Mouse (Mus musculus) limb, embryonic 10.5 days (tissue): ENCODE results near the gene Epha2. TPM values are rescaled to one million over a fixed set of nuclear protein-coding genes. Genes with fewer than 3 reads are reported as not detected.
A peak's percentile ranks its signal among the peaks of the same experiment; 100 is the strongest.

Experiments
- DNase-seq: peaks from one replicate; pipeline ENCODE4 v3.0.0-alpha.2; 2017; ENCODE audit warnings: low spot score
- H3K27ac ChIP-seq: fragments of 300-500 bp; sonication (generic); 2 replicates; pipeline ENCODE4 v1.5.1; 2016; ENCODE audit warnings: mild to moderate bottlenecking
- H3K27me3 ChIP-seq: fragments of 300-500 bp; sonication (generic); 2 replicates; pipeline ENCODE4 v1.6.1; 2016; ENCODE audit warnings: low read depth, mild to moderate bottlenecking; ENCODE audit not compliant: poor library complexity, severe bottlenecking
- H3K36me3 ChIP-seq: fragments of 300-500 bp; sonication (generic); 2 replicates; pipeline ENCODE4 v1.6.1; 2016; ENCODE audit warnings: mild to moderate bottlenecking, moderate library complexity
- H3K4me1 ChIP-seq: fragments of 300-500 bp; sonication (generic); 2 replicates; pipeline ENCODE4 v1.6.1; 2016
- H3K4me3 ChIP-seq: fragments of 300-500 bp; sonication (generic); 2 replicates; pipeline ENCODE4 v1.5.1; 2016; ENCODE audit warnings: mild to moderate bottlenecking, moderate library complexity
- H3K9me3 ChIP-seq: fragments of 300-500 bp; sonication (generic); replicated peaks from 2 replicates; pipeline ENCODE4 v1.6.1; 2016; ENCODE audit warnings: mild to moderate bottlenecking
- WGBS: fragments of 180-500 bp; shearing (Covaris S2); methylation state at CpG from one replicate; pipeline ENCODE4 v1.1.7; 2016; 5-methylcytosine and 5-hydroxymethylcytosine counted together
- polyA plus RNA-seq: library from polyadenylated mRNA; unstranded; fragments of >200 nt; fragmentation: Nextera tagmentation; extraction: Ambion mirVana; gene quantifications from 2 replicates; pipeline ENCODE4 v1.2.1, GENCODE M21; 2016

The Epha2 gene
- polyA plus RNA-seq, 1 experiment from 2014 or later = 5.6 TPM

- Histone ChIP-seq H3K27ac (0 out of 2 replicates have a peak overlapping the region, but pooled peaks have one; percentile 65), H3K4me1 (peaks cover 76% of the 10 kb centered on the region)
- no peak for DNase-seq
Measured at GRCm38 (mm10) chr4:141311078-141311477, 10.0 kb downstream of the Epha2 start.

GRCm38 (mm10) chr4:141311506-141311905 is 10.5 kb downstream of the Epha2 start:
- 70% methylated on average over 6 of the region's 6 CpGs for WGBS
- H3K4me1 ChIP-seq = peaks cover 72% of the 10 kb centered on the region

More at GRCm38 (mm10) chr4:141311078-141311477, 10.0 kb downstream of the Epha2 start:
- Histone ChIP-seq H3K4me3 (no peak overlapping the region), H3K27me3 (no peaks in the 10 kb centered on the region), H3K36me3 (peaks cover 37% of the 10 kb centered on the region), H3K9me3 (no peaks in the 10 kb centered on the region)
- 76% methylated on average over 7 of the region's 7 CpGs for WGBS

GRCm38 (mm10) chr4:141311908-141312307 is 10.9 kb downstream of the Epha2 start:
- Histone ChIP-seq H3K4me1 (peaks cover 70% of the 10 kb centered on the region), H3K27ac (peak overlapping the region; percentile 65; the same call in 1 of the 2 replicates), H3K27me3 (no peaks in the 10 kb centered on the region), H3K36me3 (peaks cover 44% of the 10 kb centered on the region), H3K4me3 (no peak overlapping the region), H3K9me3 (no peaks in the 10 kb centered on the region)
- 83% methylated on average over 2 of the region's 2 CpGs for WGBS
- DNase-seq = no peak

More at GRCm38 (mm10) chr4:141311506-141311905, 10.5 kb downstream of the Epha2 start:
- Histone ChIP-seq H3K9me3 (no peaks in the 10 kb centered on the region), H3K4me3 (no peak overlapping the region), H3K36me3 (peaks cover 40% of the 10 kb centered on the region), H3K27ac (peak overlapping the region; percentile 65; the same call in 1 of the 2 replicates), H3K27me3 (no peaks in the 10 kb centered on the region)
- DNase-seq = no peak

GRCm38 (mm10) chr4:141312513-141313131 is 11.6 kb downstream of the Epha2 start:
- DNase-seq = no peak
- H3K27me3 ChIP-seq = no peaks in the 10 kb centered on the region
- peak overlapping the region; percentile 57 for H3K27ac ChIP-seq
- H3K4me1 ChIP-seq = peaks cover 72% of the 10 kb centered on the region
- 80% methylated on average over 17 of the region's 17 CpGs for WGBS
- peaks cover 44% of the 10 kb centered on the region for H3K36me3 ChIP-seq
- no peak overlapping the region for H3K4me3 ChIP-seq
- H3K9me3 ChIP-seq = no peaks in the 10 kb centered on the region

- Histone ChIP-seq H3K27me3 (no peaks in the 10 kb centered on the region), H3K27ac (peak overlapping the region; percentile 31; the same call in 1 of the 2 replicates), H3K36me3 (peaks cover 41% of the 10 kb centered on the region), H3K4me3 (no peak overlapping the region), H3K4me1 (peaks cover 72% of the 10 kb centered on the region), H3K9me3 (no peaks in the 10 kb centered on the region)
- DNase-seq = no peak
- 88% methylated on average over 8 of the region's 8 CpGs for WGBS
Measured at GRCm38 (mm10) chr4:141313481-141313880, 12.4 kb downstream of the Epha2 start.

GRCm38 (mm10) chr4:141313924-141314323 is 12.9 kb downstream of the Epha2 start:
- no peak overlapping the region for H3K4me3 ChIP-seq
- H3K4me1 ChIP-seq = peaks cover 68% of the 10 kb centered on the region
- H3K27ac ChIP-seq = peak overlapping the region; percentile 31
- 67% methylated on average over 11 of the region's 11 CpGs for WGBS
- no peaks in the 10 kb centered on the region for H3K9me3 ChIP-seq
- DNase-seq = no peak
- H3K27me3 ChIP-seq = no peaks in the 10 kb centered on the region
- peaks cover 41% of the 10 kb centered on the region for H3K36me3 ChIP-seq

- Histone ChIP-seq H3K27me3 (no peaks in the 10 kb centered on the region), H3K27ac (no peak overlapping the region), H3K4me3 (no peak overlapping the region), H3K36me3 (peaks cover 37% of the 10 kb centered on the region), H3K9me3 (no peaks in the 10 kb centered on the region), H3K4me1 (peaks cover 62% of the 10 kb centered on the region)
- no peak for DNase-seq
- WGBS = 84% methylated on average over 6 of the region's 6 CpGs
Measured at GRCm38 (mm10) chr4:141314745-141315144, 13.7 kb downstream of the Epha2 start.

- Histone ChIP-seq H3K27me3 (no peaks in the 10 kb centered on the region), H3K9me3 (no peaks in the 10 kb centered on the region), H3K4me3 (no peak overlapping the region), H3K4me1 (peaks cover 49% of the 10 kb centered on the region), H3K27ac (0 out of 2 replicates have a peak overlapping the region, but pooled peaks have one; percentile 1), H3K36me3 (peaks cover 43% of the 10 kb centered on the region)
- DNase-seq = no peak
- WGBS = 77% methylated on average over 7 of the region's 7 CpGs
Measured at GRCm38 (mm10) chr4:141316023-141316422, 15.0 kb downstream of the Epha2 start.

GRCm38 (mm10) chr4:141316498-141317180 is 15.6 kb downstream of the Epha2 start:
- Histone ChIP-seq H3K36me3 (peaks cover 44% of the 10 kb centered on the region), H3K27me3 (no peaks in the 10 kb centered on the region), H3K9me3 (no peaks in the 10 kb centered on the region), H3K4me3 (no peak overlapping the region), H3K27ac (peak overlapping the region; percentile 43; the same call in 1 of the 2 replicates), H3K4me1 (peaks cover 43% of the 10 kb centered on the region)
- DNase-seq = no peak
- 90% methylated on average over 18 of the region's 18 CpGs for WGBS

GRCm38 (mm10) chr4:141317914-141318313 is 16.9 kb downstream of the Epha2 start:
- Histone ChIP-seq H3K36me3 (peaks cover 56% of the 10 kb centered on the region), H3K27me3 (no peaks in the 10 kb centered on the region), H3K4me1 (peaks cover 30% of the 10 kb centered on the region), H3K4me3 (no peak overlapping the region), H3K9me3 (no peaks in the 10 kb centered on the region), H3K27ac (no peak overlapping the region)
- WGBS = 88% methylated on average over 7 of the region's 7 CpGs
- DNase-seq = no peak

GRCm38 (mm10) chr4:141322526-141322925 is 21.5 kb downstream of the Epha2 start:
- H3K9me3 ChIP-seq = no peaks in the 10 kb centered on the region
- WGBS = 86% methylated on average over 11 of the region's 11 CpGs
- peaks cover 61% of the 10 kb centered on the region for H3K36me3 ChIP-seq
- no peak overlapping the region for H3K27ac ChIP-seq
- H3K4me3 ChIP-seq = no peak overlapping the region
- peaks cover 31% of the 10 kb centered on the region for H3K4me1 ChIP-seq
- no peak for DNase-seq
- no peaks in the 10 kb centered on the region for H3K27me3 ChIP-seq

- Histone ChIP-seq H3K27me3 (no peaks in the 10 kb centered on the region), H3K27ac (peak overlapping the region; percentile 47; the same call in 1 of the 2 replicates), H3K4me1 (peaks cover 41% of the 10 kb centered on the region), H3K9me3 (no peaks in the 10 kb centered on the region), H3K36me3 (peaks cover 57% of the 10 kb centered on the region), H3K4me3 (no peak overlapping the region)
- DNase-seq = no peak
- WGBS = 91% methylated on average over 6 of the region's 6 CpGs
Measured at GRCm38 (mm10) chr4:141324771-141325191, 23.7 kb downstream of the Epha2 start.

- no peak for DNase-seq
- Histone ChIP-seq H3K27ac (peak overlapping the region; percentile 59), H3K4me3 (no peak overlapping the region), H3K4me1 (peaks cover 47% of the 10 kb centered on the region), H3K36me3 (peaks cover 52% of the 10 kb centered on the region), H3K27me3 (no peaks in the 10 kb centered on the region), H3K9me3 (no peaks in the 10 kb centered on the region)
- WGBS = 71% methylated on average over 15 of the region's 15 CpGs
Measured at GRCm38 (mm10) chr4:141325636-141326035, 24.6 kb downstream of the Epha2 start.
